Mouse (Mus musculus) megakaryocyte, embryonic 14.5 days (primary cell): ENCODE measurements around the gene Zfp513. TPM values are rescaled to one million over a fixed set of nuclear protein-coding genes. Genes with fewer than 3 reads are reported as not detected.

Source experiments
- H3K27me3 ChIP-seq: replicated peaks from 2 replicates; pipeline ENCODE3; 2012; ENCODE audit warnings: inconsistent platforms
- H3K36me3 ChIP-seq: replicated peaks from 2 replicates; pipeline ENCODE3; 2012; ENCODE audit warnings: low read length, inconsistent platforms, mixed read lengths
- H3K4me1 ChIP-seq: 2 replicates; pipeline ENCODE4 v1.6.1; 2012; ENCODE audit warnings: inconsistent platforms
- H3K4me3 ChIP-seq: replicated peaks from 2 replicates; pipeline ENCODE3; 2012; ENCODE audit warnings: moderate library complexity, mild to moderate bottlenecking, inconsistent platforms
- H3K9me3 ChIP-seq: 2 replicates; pipeline ENCODE4 v1.6.1; 2012; ENCODE audit warnings: inconsistent platforms
- FLI1 ChIP-seq: IDR thresholded peaks from 2 replicates; pipeline ENCODE4 v1.6.1; 2012; ENCODE audit warnings: low read length, inconsistent platforms, mixed read lengths
- GATA1 ChIP-seq: IDR thresholded peaks from 3 replicates; pipeline ENCODE4 v1.6.1; 2012; ENCODE audit warnings: mixed read lengths, low read length, inconsistent platforms, borderline replicate concordance
- polyA plus RNA-seq: library from polyadenylated mRNA; stranded (reverse); fragments of >175 nt; gene quantifications from 2 replicates; pipeline ENCODE4 v1.2.3, GENCODE M21; 2012; ENCODE audit warnings: low replicate concordance; ENCODE audit not compliant: insufficient read depth

Zfp513 gene
- polyA plus RNA-seq, 1 experiment, result 34.2 TPM

- TF ChIP-seq GATA1, result no peak
- TF ChIP-seq FLI1, result no peak
These were observed 8.3 kb downstream of the Zfp513 start for GRCm38 (mm10) chr5:31193631-31194281.

GRCm38 (mm10) chr5:31192939-31193630, 9.0 kb downstream of the Zfp513 start, which contains the start of the genes Snx17 and Eif2b4:
Snx17 (plus strand) TSS chr5:31193227.
Eif2b4 (minus strand) TSS chr5:31193430.
- TF ChIP-seq GATA1 (no peak), FLI1 (no peak)
- no peaks in the 10 kb centered on the region for H3K27me3 ChIP-seq
- H3K36me3 ChIP-seq, result peaks cover 72% of the 10 kb centered on the region
- no peaks in the 10 kb centered on the region for H3K9me3 ChIP-seq
- H3K4me1 ChIP-seq, result peaks cover 67% of the 10 kb centered on the region
- H3K4me3 ChIP-seq, result peak within 1 kb of the TSS; percentile 99

More at GRCm38 (mm10) chr5:31193631-31194281, 8.3 kb downstream of the Zfp513 start:
- Histone ChIP-seq H3K36me3 (peaks cover 72% of the 10 kb centered on the region), H3K4me1 (peaks cover 71% of the 10 kb centered on the region), H3K27me3 (no peaks in the 10 kb centered on the region), H3K4me3 (peak overlapping the region; percentile 99), H3K9me3 (no peaks in the 10 kb centered on the region)

GRCm38 (mm10) chr5:31192045-31192938, 9.8 kb downstream of the Zfp513 start:
- H3K4me1 ChIP-seq, result peaks cover 59% of the 10 kb centered on the region
- TF ChIP-seq GATA1, result no peak
- no peak for TF ChIP-seq FLI1
- no peaks in the 10 kb centered on the region for H3K27me3 ChIP-seq
- H3K9me3 ChIP-seq, result no peaks in the 10 kb centered on the region
- peak overlapping the region; percentile 99 for H3K4me3 ChIP-seq
- peaks cover 72% of the 10 kb centered on the region for H3K36me3 ChIP-seq

- peaks cover 59% of the 10 kb centered on the region for H3K36me3 ChIP-seq
- peaks cover 41% of the 10 kb centered on the region for H3K4me1 ChIP-seq
- TF ChIP-seq FLI1 (no peak), GATA1 (no peak)
- H3K9me3 ChIP-seq, result no peaks in the 10 kb centered on the region
- H3K4me3 ChIP-seq, result no peak overlapping the region
- H3K27me3 ChIP-seq, result no peaks in the 10 kb centered on the region
These were observed 11.9 kb downstream of the Zfp513 start for GRCm38 (mm10) chr5:31190201-31190600.

- Histone ChIP-seq H3K36me3 (peaks cover 49% of the 10 kb centered on the region), H3K4me1 (peaks cover 34% of the 10 kb centered on the region)
- TF ChIP-seq FLI1 (no peak), GATA1 (no peak)
These were observed 13.8 kb downstream of the Zfp513 start for GRCm38 (mm10) chr5:31188223-31188840.

GRCm38 (mm10) chr5:31183678-31184077, 18.4 kb downstream of the Zfp513 start:
- Histone ChIP-seq H3K9me3 (no peaks in the 10 kb centered on the region), H3K4me3 (peak overlapping the region; percentile 46), H3K4me1 (peaks cover 40% of the 10 kb centered on the region), H3K27me3 (no peaks in the 10 kb centered on the region), H3K36me3 (peaks cover 22% of the 10 kb centered on the region)
- no peak for TF ChIP-seq GATA1
- TF ChIP-seq FLI1, result no peak

More at GRCm38 (mm10) chr5:31188223-31188840, 13.8 kb downstream of the Zfp513 start:
- no peaks in the 10 kb centered on the region for H3K27me3 ChIP-seq
- no peaks in the 10 kb centered on the region for H3K9me3 ChIP-seq
- no peak overlapping the region for H3K4me3 ChIP-seq

- TF ChIP-seq GATA1, result no peak
- no peaks in the 10 kb centered on the region for H3K9me3 ChIP-seq
- H3K4me3 ChIP-seq, result peak overlapping the region; percentile 95
- no peaks in the 10 kb centered on the region for H3K27me3 ChIP-seq
- H3K36me3 ChIP-seq, result peaks cover 8% of the 10 kb centered on the region
- H3K4me1 ChIP-seq, result peaks cover 59% of the 10 kb centered on the region
These were observed 20.8 kb downstream of the Zfp513 start for GRCm38 (mm10) chr5:31181183-31181770.

- H3K4me3 ChIP-seq, result peak within 1 kb of the TSS; percentile 95
- TF ChIP-seq FLI1, result peak; percentile 61; the same call in 1 of the 2 replicates
- no peak for TF ChIP-seq GATA1
- no peaks in the 10 kb centered on the region for H3K9me3 ChIP-seq
- H3K36me3 ChIP-seq, result peaks cover 12% of the 10 kb centered on the region
- no peaks in the 10 kb centered on the region for H3K27me3 ChIP-seq
- H3K4me1 ChIP-seq, result peaks cover 60% of the 10 kb centered on the region
These were observed 22.1 kb downstream of the Zfp513 start, which contains the start of the genes Gm29609 and Gtf3c2 for GRCm38 (mm10) chr5:31179766-31180630. Gm29609 (minus strand) TSS chr5:31179911. Gtf3c2 (minus strand) TSS chr5:31180144.
